Mouse (Mus musculus) intestine, embryonic 16.5 days (tissue): Measurements from ENCODE around the gene Abcd3. TPM values are rescaled to one million over a fixed set of nuclear protein-coding genes. Genes with fewer than 3 reads are reported as not detected.
A peak's percentile ranks its signal among the peaks of the same experiment; 100 is the strongest.

ENCODE experiments used
- ATAC-seq: fragments of 200-750 bp; cut with Nextera tagmentation; 2 replicates; pipeline ENCODE4 v1.8.0; 2017; ENCODE audit warnings: moderate TSS enrichment, moderate library complexity
- H3K27ac ChIP-seq: fragments of 300-500 bp; sonication (generic); 2 replicates; pipeline ENCODE4 v1.5.1; 2014; ENCODE audit warnings: mild to moderate bottlenecking, low read length
- H3K27me3 ChIP-seq: fragments of 300-500 bp; sonication (generic); replicated peaks from 2 replicates; pipeline ENCODE4 v1.6.1; 2014; ENCODE audit warnings: low read length, control low read depth, mixed read lengths; ENCODE audit not compliant: control insufficient read depth, insufficient read depth
- H3K36me3 ChIP-seq: fragments of 300-500 bp; sonication (generic); 2 replicates; pipeline ENCODE4 v1.6.1; 2014; ENCODE audit warnings: low read length, control low read depth; ENCODE audit not compliant: control insufficient read depth, insufficient read depth
- H3K4me1 ChIP-seq: fragments of 300-500 bp; sonication (generic); 2 replicates; pipeline ENCODE4 v1.6.1; 2014; ENCODE audit warnings: low read length, control low read depth, mixed read lengths; ENCODE audit not compliant: control insufficient read depth, insufficient read depth
- H3K4me2 ChIP-seq: fragments of 300-500 bp; sonication (generic); 2 replicates; pipeline ENCODE4 v1.6.1; 2014; ENCODE audit warnings: low read depth, low read length, control low read depth
- H3K4me3 ChIP-seq: fragments of 300-500 bp; sonication (generic); 2 replicates; pipeline ENCODE4 v1.5.1; 2014; ENCODE audit warnings: mild to moderate bottlenecking, low read length
- H3K9ac ChIP-seq: fragments of 300-500 bp; sonication (generic); 2 replicates; pipeline ENCODE4 v1.6.1; 2014; ENCODE audit warnings: low read depth, low read length
- H3K9me3 ChIP-seq: fragments of 300-500 bp; sonication (generic); 2 replicates; pipeline ENCODE4 v1.6.1; 2016; ENCODE audit warnings: low read length, control low read depth; ENCODE audit not compliant: control insufficient read depth
- WGBS: fragments of 180-500 bp; shearing (Covaris S2); extraction: QIAGEN DNeasy Blood & Tissue Kit; methylation state at CpG from one replicate; pipeline ENCODE4 v1.1.7; 2014; 5-methylcytosine and 5-hydroxymethylcytosine counted together
- polyA plus RNA-seq: library from polyadenylated mRNA; unstranded; fragments of >200 nt; fragmentation: Nextera tagmentation; extraction: Ambion mirVana; gene quantifications from 2 replicates; pipeline ENCODE4 v1.2.1, GENCODE M21; 2015

Gene Abcd3
- polyA plus RNA-seq, result 63.1 and 66.5 TPM in 2 replicates

GRCm38 (mm10) chr3:121814877-121815548 lies at the start of gene Abcd3:
Gene Abcd3, minus strand, starts transcription at chr3:121815302.
- peak within 1 kb of the TSS; percentile 99 for H3K27ac ChIP-seq
- no peaks in the 10 kb centered on the region for H3K36me3 ChIP-seq
- peak; percentile 91 for ATAC-seq
- no peaks in the 10 kb centered on the region for H3K9me3 ChIP-seq
- H3K4me2 ChIP-seq, result peak within 1 kb of the TSS; percentile 51
- peak within 1 kb of the TSS; percentile 97 for H3K9ac ChIP-seq
- H3K27me3 ChIP-seq, result no peaks in the 10 kb centered on the region
- under 1% methylated on average over 94 of the region's 99 CpGs for WGBS
- H3K4me3 ChIP-seq, result peak within 1 kb of the TSS; percentile 92
- H3K4me1 ChIP-seq, result peaks cover 12% of the 10 kb centered on the region

GRCm38 (mm10) chr3:121859142-121859541 lies 44.0 kb upstream of the Abcd3 start:
- Histone ChIP-seq H3K4me1 (peaks cover 3% of the 10 kb centered on the region), H3K4me3 (no peak overlapping the region), H3K9me3 (no peaks in the 10 kb centered on the region), H3K4me2 (no peak overlapping the region), H3K36me3 (no peaks in the 10 kb centered on the region), H3K27ac (no peak overlapping the region), H3K27me3 (no peaks in the 10 kb centered on the region), H3K9ac (no peak overlapping the region)
- WGBS, result 30% methylated on average over 5 of the region's 5 CpGs
- ATAC-seq, result no peak

GRCm38 (mm10) chr3:121856131-121856530 lies 41.0 kb upstream of the Abcd3 start:
- Histone ChIP-seq H3K36me3 (no peaks in the 10 kb centered on the region), H3K27ac (no peak overlapping the region), H3K4me3 (no peak overlapping the region), H3K27me3 (no peaks in the 10 kb centered on the region), H3K4me2 (no peak overlapping the region), H3K4me1 (peaks cover 14% of the 10 kb centered on the region), H3K9me3 (no peaks in the 10 kb centered on the region), H3K9ac (no peak overlapping the region)
- WGBS, result 93% methylated on average over 4 of the region's 4 CpGs
- ATAC-seq, result no peak

GRCm38 (mm10) chr3:121853781-121854520 lies 38.8 kb upstream of the Abcd3 start:
- Histone ChIP-seq H3K27ac (peak overlapping the region; percentile 22; the same call in 1 of the 2 replicates), H3K9me3 (no peaks in the 10 kb centered on the region), H3K36me3 (no peaks in the 10 kb centered on the region), H3K4me2 (0 out of 2 replicates have a peak overlapping the region, but pooled peaks have one; percentile 8), H3K4me1 (peaks cover 14% of the 10 kb centered on the region), H3K27me3 (no peaks in the 10 kb centered on the region), H3K9ac (no peak overlapping the region), H3K4me3 (no peak overlapping the region)
- WGBS, result 45% methylated on average over 5 of the region's 5 CpGs
- ATAC-seq, result peak; percentile 68

- no peaks in the 10 kb centered on the region for H3K9me3 ChIP-seq
- 29% methylated on average over 4 of the region's 4 CpGs for WGBS
- H3K4me3 ChIP-seq, result no peak overlapping the region
- peak; percentile 96 for ATAC-seq
- H3K27ac ChIP-seq, result no peak overlapping the region
- H3K36me3 ChIP-seq, result no peaks in the 10 kb centered on the region
- peaks cover 14% of the 10 kb centered on the region for H3K4me1 ChIP-seq
- H3K9ac ChIP-seq, result no peak overlapping the region
- no peak overlapping the region for H3K4me2 ChIP-seq
- no peaks in the 10 kb centered on the region for H3K27me3 ChIP-seq
Measured at GRCm38 (mm10) chr3:121852074-121852826, 37.1 kb upstream of the Abcd3 start.

GRCm38 (mm10) chr3:121851006-121851405 lies 35.9 kb upstream of the Abcd3 start:
- H3K9me3 ChIP-seq, result no peaks in the 10 kb centered on the region
- no peaks in the 10 kb centered on the region for H3K36me3 ChIP-seq
- no peaks in the 10 kb centered on the region for H3K27me3 ChIP-seq
- 93% methylated on average over 3 of the region's 3 CpGs for WGBS
- no peak overlapping the region for H3K9ac ChIP-seq
- H3K27ac ChIP-seq, result no peak overlapping the region
- ATAC-seq, result no peak
- H3K4me1 ChIP-seq, result peaks cover 14% of the 10 kb centered on the region
- no peak overlapping the region for H3K4me3 ChIP-seq
- H3K4me2 ChIP-seq, result no peak overlapping the region

GRCm38 (mm10) chr3:121850381-121850780 lies 35.3 kb upstream of the Abcd3 start:
- Histone ChIP-seq H3K9me3 (no peaks in the 10 kb centered on the region), H3K4me1 (peaks cover 14% of the 10 kb centered on the region)

GRCm38 (mm10) chr3:121847296-121847695 lies 32.2 kb upstream of the Abcd3 start:
- ATAC-seq, result no peak
- no peak overlapping the region for H3K4me2 ChIP-seq
- no peaks in the 10 kb centered on the region for H3K27me3 ChIP-seq
- no peak overlapping the region for H3K27ac ChIP-seq
- H3K36me3 ChIP-seq, result no peaks in the 10 kb centered on the region
- no peaks in the 10 kb centered on the region for H3K9me3 ChIP-seq
- no peaks in the 10 kb centered on the region for H3K4me1 ChIP-seq
- H3K9ac ChIP-seq, result no peak overlapping the region
- H3K4me3 ChIP-seq, result no peak overlapping the region

More at GRCm38 (mm10) chr3:121850381-121850780, 35.3 kb upstream of the Abcd3 start:
- no peak overlapping the region for H3K4me3 ChIP-seq
- H3K27me3 ChIP-seq, result no peaks in the 10 kb centered on the region
- H3K4me2 ChIP-seq, result no peak overlapping the region
- no peaks in the 10 kb centered on the region for H3K36me3 ChIP-seq
- no peak for ATAC-seq
- no peak overlapping the region for H3K27ac ChIP-seq
- no peak overlapping the region for H3K9ac ChIP-seq
- 93% methylated on average over 4 of the region's 4 CpGs for WGBS

GRCm38 (mm10) chr3:121844658-121845057 lies 29.6 kb upstream of the Abcd3 start:
- no peaks in the 10 kb centered on the region for H3K9me3 ChIP-seq
- ATAC-seq, result no peak
- H3K4me1 ChIP-seq, result no peaks in the 10 kb centered on the region
- no peaks in the 10 kb centered on the region for H3K27me3 ChIP-seq
- no peaks in the 10 kb centered on the region for H3K36me3 ChIP-seq
- 91% methylated on average over 6 of the region's 6 CpGs for WGBS
- H3K9ac ChIP-seq, result no peak overlapping the region
- no peak overlapping the region for H3K4me2 ChIP-seq
- H3K27ac ChIP-seq, result no peak overlapping the region
- no peak overlapping the region for H3K4me3 ChIP-seq
